Mouse (Mus musculus) central nervous system, embryonic 18 days (tissue): ENCODE data around the gene Vmn1r35. TPM values are rescaled to one million over a fixed set of nuclear protein-coding genes. Genes with fewer than 3 reads are reported as not detected.

Experiments
- polyA plus RNA-seq: library from polyadenylated mRNA; depleted of rRNA; stranded (reverse); fragments of >200 nt; gene quantifications from 2 replicates; pipeline ENCODE4 v1.2.3, GENCODE M21; 2012; rRNA removed

Vmn1r35 gene
- polyA plus RNA-seq = not detected in 2 replicates

DNA sequence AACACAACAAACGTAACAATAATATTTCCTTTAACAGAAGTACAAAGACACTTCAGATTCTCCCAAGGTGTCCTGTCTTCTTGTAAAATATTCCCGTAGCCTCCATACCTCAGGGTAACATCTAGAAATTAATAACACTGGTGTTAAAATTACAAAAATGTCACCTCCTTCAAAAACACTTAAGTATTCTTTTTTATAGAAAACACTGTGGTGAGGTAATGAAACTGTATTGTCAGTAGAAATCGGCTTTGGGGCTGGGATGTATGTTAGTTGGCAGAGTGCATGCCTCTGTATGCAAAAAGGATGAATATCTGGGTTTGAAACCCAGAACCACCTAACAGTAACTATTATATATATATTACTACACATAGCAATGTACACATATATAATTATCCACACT is at the start of gene Vmn1r35:
Vmn1r35 (minus strand) TSS at position 101 of the 400 bp plus-strand sequence.

GRCm38 (mm10) chr6:66729082-66729481 is 43.4 kb upstream of the Vmn1r35 start, which contains the start of gene Vmn1r37:
Vmn1r37 (plus strand) TSS chr6:66729382.

DNA sequence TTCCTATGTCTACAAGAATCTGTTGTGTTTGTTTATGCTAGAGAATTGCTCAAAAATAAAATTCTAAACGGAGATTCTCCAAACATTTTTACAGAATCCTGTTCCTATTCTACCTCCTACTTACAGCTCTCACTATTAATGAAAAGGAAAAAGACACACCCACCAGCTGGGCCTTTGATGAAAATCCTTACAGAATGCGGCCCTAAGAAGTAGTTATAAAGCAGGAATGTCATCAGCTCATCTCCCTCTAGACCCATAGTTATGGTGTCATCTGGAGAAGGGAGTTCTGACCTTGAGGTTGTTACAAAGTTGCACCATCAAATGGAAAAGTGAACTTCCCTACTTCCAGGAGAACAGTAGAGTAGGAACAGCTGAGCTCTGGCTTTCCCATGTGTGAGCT is 33.4 kb upstream of the Vmn1r35 start, which contains the start of gene Vmn1r36:
Vmn1r36 (minus strand) TSS at position 101 of the 400 bp plus-strand sequence.

GRCm38 (mm10) chr6:66643779-66644178 is 41.9 kb downstream of the Vmn1r35 start, which contains the start of gene Vmn1r34:
Vmn1r34 (minus strand) TSS chr6:66643879.

Other genes with a start within 250 kb of the Vmn1r35 start
- 15.8 and 19.1 TPM in 2 replicates for gene Mad2l1, start 150.5 kb downstream of the Vmn1r35 start, polyA plus RNA-seq
- gene Vmn1r32, start 125.8 kb downstream of the Vmn1r35 start, polyA plus RNA-seq = not detected in 2 replicates
- gene Vmn1r33, start 67.6 kb downstream of the Vmn1r35 start, polyA plus RNA-seq = not detected in 2 replicates
- gene Vmn1r34, start 42.0 kb downstream of the Vmn1r35 start, polyA plus RNA-seq = not detected in 2 replicates
- gene Vmn1r36, start 33.3 kb upstream of the Vmn1r35 start, polyA plus RNA-seq = not detected in 2 replicates
- not detected in 2 replicates for gene Vmn1r37, start 43.5 kb upstream of the Vmn1r35 start, polyA plus RNA-seq
- gene Vmn1r38, start 96.7 kb upstream of the Vmn1r35 start, polyA plus RNA-seq = not detected in 2 replicates
- gene Vmn1r39, start 124.7 kb upstream of the Vmn1r35 start, polyA plus RNA-seq = not detected in 2 replicates
- gene Gng12, start 210.5 kb upstream of the Vmn1r35 start, polyA plus RNA-seq = 28.0 and 31.9 TPM in 2 replicates